Mouse (Mus musculus): ENCODE measurements around the gene Cryzl1. TPM values are rescaled to one million over a fixed set of nuclear protein-coding genes. Genes with fewer than 3 reads are reported as not detected.

Gene Cryzl1
- polyA plus RNA-seq, 1 experiment from 2014 or later, result 63.7 TPM

DNA sequence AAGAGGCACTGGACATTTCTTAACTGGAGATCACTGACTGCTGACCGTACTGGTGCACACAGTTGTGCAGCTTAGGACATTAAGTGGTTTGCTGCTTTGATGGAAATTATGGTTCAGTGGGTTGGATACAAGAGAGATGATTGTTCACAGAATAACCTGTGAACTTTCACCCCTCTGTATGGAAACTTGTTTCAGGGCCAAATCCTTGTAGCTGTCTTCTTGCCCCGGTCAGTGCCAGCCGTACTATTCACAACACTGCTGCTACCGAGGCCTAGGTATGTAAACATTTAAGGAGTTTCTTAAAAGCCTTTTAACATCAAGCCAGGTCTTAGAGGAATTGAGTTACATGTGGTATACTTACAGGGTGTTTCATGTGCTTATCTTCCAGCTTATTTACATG is 54.3 kb downstream of the Cryzl1 start:
- Histone ChIP-seq H3K4me3 (no peak overlapping the region), H3K27ac (replicated peaks) (no peak overlapping the region), H3K36me3 (replicated peaks) (peaks cover 100% of the 10 kb centered on the region), H3K4me1 (no peaks in the 10 kb centered on the region), H3K27me3 (replicated peaks; ENCODE audit: low read depth, poor library complexity, severe bottlenecking) (no peaks in the 10 kb centered on the region), H3K9me3 (no peaks in the 10 kb centered on the region)
- 88% methylated on average over 4 of the region's 4 CpGs for whole genome bisulfite sequencing
- no peak for DNase-seq (ENCODE audit: low spot score)

DNA sequence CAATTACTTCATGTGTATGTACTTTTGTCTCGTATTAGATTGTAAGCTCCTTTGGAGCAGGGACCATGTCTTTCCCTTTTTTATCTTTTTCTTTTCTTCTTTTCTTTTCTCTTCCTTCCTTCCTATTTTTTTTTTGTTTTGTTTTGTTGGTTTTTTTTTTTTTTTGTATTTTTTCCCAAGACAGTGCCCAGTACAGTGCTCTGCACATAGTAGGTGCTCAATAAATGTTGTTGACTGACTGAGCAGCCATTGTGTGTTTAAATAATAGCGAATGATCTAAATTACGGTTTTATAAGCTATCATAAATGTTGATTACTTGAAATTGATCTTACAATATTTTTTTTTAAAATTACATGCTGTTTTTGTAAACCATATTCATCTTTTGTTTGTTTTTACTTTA is 65.0 kb downstream of the Cryzl1 start:
- Histone ChIP-seq H3K27ac (replicated peaks) (no peak overlapping the region), H3K9me3 (peaks cover 7% of the 10 kb centered on the region; the same call in 1 of the 2 replicates), H3K36me3 (replicated peaks) (peaks cover 99% of the 10 kb centered on the region), H3K4me1 (no peaks in the 10 kb centered on the region), H3K4me3 (no peak overlapping the region), H3K27me3 (replicated peaks; ENCODE audit: low read depth, poor library complexity, severe bottlenecking) (no peaks in the 10 kb centered on the region)
- 95% methylated on average over 3 of the region's 3 CpGs for WGBS
- no peak for DNase-seq (ENCODE audit: low spot score)

- no peak overlapping the region for H3K4me3 ChIP-seq
- no peak overlapping the region for H3K27ac ChIP-seq (replicated peaks)
- no peaks in the 10 kb centered on the region for H3K4me1 ChIP-seq
- no peaks in the 10 kb centered on the region for H3K27me3 ChIP-seq (replicated peaks; ENCODE audit: low read depth, poor library complexity, severe bottlenecking)
- peaks cover 7% of the 10 kb centered on the region; the same call in 1 of the 2 replicates for H3K9me3 ChIP-seq
- 94% methylated on average over 16 of the region's 16 CpGs for WGBS
- no peak for DNase-seq (ENCODE audit: low spot score)
- peaks cover 100% of the 10 kb centered on the region for H3K36me3 ChIP-seq (replicated peaks)
These were observed 66.4 kb downstream of the Cryzl1 start for GRCm38 (mm10) chr16:91662336-91662735.

GRCm38 (mm10) chr16:91661397-91661796 is 67.4 kb downstream of the Cryzl1 start:
- Histone ChIP-seq H3K27ac (replicated peaks) (no peak overlapping the region), H3K4me1 (no peaks in the 10 kb centered on the region), H3K9me3 (peaks cover 7% of the 10 kb centered on the region; the same call in 1 of the 2 replicates), H3K4me3 (no peak overlapping the region), H3K36me3 (replicated peaks) (peaks cover 100% of the 10 kb centered on the region), H3K27me3 (replicated peaks; ENCODE audit: low read depth, poor library complexity, severe bottlenecking) (no peaks in the 10 kb centered on the region)
- 74% methylated on average over 1 of the region's 1 CpGs for whole genome bisulfite sequencing
- DNase-seq (ENCODE audit: low spot score), result no peak

GRCm38 (mm10) chr16:91659798-91660197 is 69.0 kb downstream of the Cryzl1 start:
- DNase-seq (ENCODE audit: low spot score), result no peak
- H3K27me3 ChIP-seq (replicated peaks; ENCODE audit: low read depth, poor library complexity, severe bottlenecking), result no peaks in the 10 kb centered on the region
- no peak overlapping the region for H3K4me3 ChIP-seq
- no peak overlapping the region for H3K27ac ChIP-seq (replicated peaks)
- H3K36me3 ChIP-seq (replicated peaks), result peaks cover 100% of the 10 kb centered on the region
- WGBS, result 96% methylated on average over 20 of the region's 20 CpGs
- peaks cover 7% of the 10 kb centered on the region; the same call in 1 of the 2 replicates for H3K9me3 ChIP-seq
- H3K4me1 ChIP-seq, result no peaks in the 10 kb centered on the region

DNA sequence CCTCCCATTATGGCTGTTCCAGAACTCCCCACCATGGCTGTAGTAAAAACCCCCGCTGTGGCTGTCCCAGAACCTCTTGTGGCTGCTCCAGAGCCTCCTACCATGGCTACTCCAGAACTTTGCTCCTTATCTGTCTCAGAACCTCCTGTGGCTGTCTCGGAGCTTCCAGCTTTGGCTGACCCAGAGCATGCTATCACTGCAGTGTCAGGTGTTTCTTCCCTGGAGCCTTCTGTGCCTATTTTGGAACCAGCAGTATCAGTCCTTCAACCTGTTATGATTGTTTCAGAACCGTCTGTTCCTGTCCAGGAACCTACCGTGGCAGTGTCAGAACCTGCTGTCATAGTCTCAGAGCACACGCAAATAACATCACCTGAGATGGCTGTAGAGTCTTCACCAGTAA is 70.3 kb downstream of the Cryzl1 start:
- H3K27me3 ChIP-seq (replicated peaks; ENCODE audit: low read depth, poor library complexity, severe bottlenecking), result no peaks in the 10 kb centered on the region
- no peak overlapping the region for H3K4me3 ChIP-seq
- DNase-seq (ENCODE audit: low spot score), result no peak
- WGBS, result 94% methylated on average over 5 of the region's 5 CpGs
- H3K9me3 ChIP-seq, result peaks cover 7% of the 10 kb centered on the region; the same call in 1 of the 2 replicates
- no peak overlapping the region for H3K27ac ChIP-seq (replicated peaks)
- H3K36me3 ChIP-seq (replicated peaks), result peaks cover 100% of the 10 kb centered on the region
- H3K4me1 ChIP-seq, result no peaks in the 10 kb centered on the region

DNA sequence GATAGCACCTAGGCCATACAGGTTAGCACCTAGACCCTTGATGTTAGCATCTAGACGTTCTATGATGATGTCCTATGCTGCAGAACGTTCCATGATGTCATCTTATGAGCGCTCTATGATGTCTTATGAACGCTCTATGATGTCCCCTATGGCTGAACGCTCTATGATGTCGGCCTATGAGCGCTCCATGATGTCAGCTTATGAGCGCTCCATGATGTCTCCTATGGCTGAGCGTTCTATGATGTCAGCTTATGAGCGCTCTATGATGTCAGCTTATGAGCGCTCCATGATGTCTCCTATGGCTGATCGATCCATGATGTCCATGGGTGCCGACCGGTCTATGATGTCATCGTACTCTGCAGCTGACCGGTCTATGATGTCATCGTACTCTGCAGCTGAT is 71.5 kb downstream of the Cryzl1 start:
- 96% methylated on average over 17 of the region's 17 CpGs for WGBS
- Histone ChIP-seq H3K27me3 (replicated peaks; ENCODE audit: low read depth, poor library complexity, severe bottlenecking) (no peaks in the 10 kb centered on the region), H3K4me3 (no peak overlapping the region), H3K27ac (replicated peaks) (no peak overlapping the region), H3K36me3 (replicated peaks) (peaks cover 100% of the 10 kb centered on the region), H3K9me3 (peaks cover 7% of the 10 kb centered on the region; the same call in 1 of the 2 replicates), H3K4me1 (no peaks in the 10 kb centered on the region)
- DNase-seq (ENCODE audit: low spot score), result no peak

DNA sequence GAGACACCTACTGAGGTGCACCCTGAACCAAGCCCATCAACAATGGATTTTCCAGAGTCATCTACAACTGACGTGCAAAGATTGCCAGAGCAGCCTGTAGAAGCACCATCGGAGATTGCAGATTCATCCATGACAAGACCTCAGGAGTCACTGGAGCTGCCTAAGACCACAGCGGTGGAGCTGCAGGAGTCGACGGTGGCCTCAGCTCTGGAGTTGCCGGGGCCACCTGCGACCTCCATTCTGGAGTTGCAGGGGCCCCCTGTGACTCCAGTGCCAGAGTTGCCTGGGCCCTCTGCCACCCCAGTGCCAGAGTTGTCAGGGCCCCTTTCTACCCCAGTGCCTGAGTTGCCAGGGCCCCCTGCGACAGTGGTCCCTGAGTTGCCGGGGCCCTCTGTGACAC is 73.5 kb downstream of the Cryzl1 start:
- Histone ChIP-seq H3K27ac (replicated peaks) (no peak overlapping the region), H3K4me1 (peaks cover under 1% of the 10 kb centered on the region; the same call in 1 of the 2 replicates), H3K4me3 (no peak overlapping the region), H3K9me3 (peaks cover 7% of the 10 kb centered on the region; the same call in 1 of the 2 replicates), H3K27me3 (replicated peaks; ENCODE audit: low read depth, poor library complexity, severe bottlenecking) (no peaks in the 10 kb centered on the region), H3K36me3 (replicated peaks) (peaks cover 98% of the 10 kb centered on the region)
- WGBS, result 95% methylated on average over 9 of the region's 9 CpGs
- no peak for DNase-seq (ENCODE audit: low spot score)

DNA sequence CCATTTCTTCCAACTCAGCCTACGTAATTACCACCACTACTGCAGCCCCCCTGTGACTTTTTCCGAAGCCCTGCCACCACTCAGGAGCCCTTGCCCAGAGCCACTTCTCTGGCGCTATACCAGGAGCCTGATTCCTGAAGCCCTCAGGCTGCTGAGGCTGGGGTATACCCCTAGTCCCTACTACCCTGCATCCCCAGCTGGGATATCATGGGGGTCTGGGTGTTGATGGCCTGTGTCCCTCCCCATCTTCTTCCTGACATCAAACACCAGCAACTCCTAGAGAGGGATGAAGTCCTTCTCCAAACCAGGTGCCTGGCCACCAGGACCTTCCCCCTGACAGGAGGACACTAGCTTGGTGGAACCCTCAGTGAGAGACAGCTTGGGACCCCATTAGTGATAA is 76.6 kb downstream of the Cryzl1 start:
- DNase-seq (ENCODE audit: low spot score), result no peak
- H3K27ac ChIP-seq (replicated peaks), result no peak overlapping the region
- H3K27me3 ChIP-seq (replicated peaks; ENCODE audit: low read depth, poor library complexity, severe bottlenecking), result no peaks in the 10 kb centered on the region
- 95% methylated on average over 3 of the region's 3 CpGs for WGBS
- H3K9me3 ChIP-seq, result no peaks in the 10 kb centered on the region
- peaks cover 10% of the 10 kb centered on the region for H3K4me1 ChIP-seq
- no peak overlapping the region for H3K4me3 ChIP-seq
- peaks cover 70% of the 10 kb centered on the region for H3K36me3 ChIP-seq (replicated peaks)

- no peaks in the 10 kb centered on the region for H3K27me3 ChIP-seq (replicated peaks; ENCODE audit: low read depth, poor library complexity, severe bottlenecking)
- no peak for DNase-seq (ENCODE audit: low spot score)
- H3K9me3 ChIP-seq, result no peaks in the 10 kb centered on the region
- peaks cover 46% of the 10 kb centered on the region for H3K36me3 ChIP-seq (replicated peaks)
- H3K27ac ChIP-seq (replicated peaks), result no peak overlapping the region
- H3K4me3 ChIP-seq, result peak overlapping the region; percentile 85
- H3K4me1 ChIP-seq, result peaks cover 15% of the 10 kb centered on the region
These were observed 79.0 kb downstream of the Cryzl1 start for GRCm38 (mm10) chr16:91649781-91650180.

- Histone ChIP-seq H3K27me3 (replicated peaks; ENCODE audit: low read depth, poor library complexity, severe bottlenecking) (no peaks in the 10 kb centered on the region), H3K4me3 (peak overlapping the region; percentile 85), H3K4me1 (peaks cover 15% of the 10 kb centered on the region), H3K9me3 (no peaks in the 10 kb centered on the region), H3K27ac (replicated peaks) (no peak overlapping the region), H3K36me3 (replicated peaks) (peaks cover 43% of the 10 kb centered on the region)
- DNase-seq (ENCODE audit: low spot score), result no peak
- WGBS, result 72% methylated on average over 3 of the region's 3 CpGs
These were observed 79.5 kb downstream of the Cryzl1 start for GRCm38 (mm10) chr16:91649246-91649645.

GRCm38 (mm10) chr16:91648220-91648550 is 80.6 kb downstream of the Cryzl1 start:
- peak; percentile 88 for DNase-seq (ENCODE audit: low spot score)
- H3K27ac ChIP-seq (replicated peaks), result peak overlapping the region; percentile 99
- no peaks in the 10 kb centered on the region for H3K9me3 ChIP-seq
- peak overlapping the region; percentile 85 for H3K4me3 ChIP-seq
- WGBS, result under 1% methylated on average over 25 of the region's 25 CpGs
- H3K27me3 ChIP-seq (replicated peaks; ENCODE audit: low read depth, poor library complexity, severe bottlenecking), result no peaks in the 10 kb centered on the region
- H3K4me1 ChIP-seq, result peaks cover 15% of the 10 kb centered on the region
- peaks cover 38% of the 10 kb centered on the region for H3K36me3 ChIP-seq (replicated peaks)

- under 1% methylated on average over 70 of the region's 70 CpGs for WGBS
- DNase-seq (ENCODE audit: low spot score), result peak; percentile 97
- H3K27ac ChIP-seq (replicated peaks), result peak within 1 kb of the TSS; percentile 99
These were observed 81.1 kb downstream of the Cryzl1 start, which contains the start of gene Son for GRCm38 (mm10) chr16:91647461-91648219. TSS of gene Son (plus strand) at chr16:91647506.

More at GRCm38 (mm10) chr16:91647461-91648219, 81.1 kb downstream of the Cryzl1 start, which contains the start of gene Son:
- H3K4me3 ChIP-seq, result peak within 1 kb of the TSS; percentile 85
- peaks cover 15% of the 10 kb centered on the region for H3K4me1 ChIP-seq
- peaks cover 38% of the 10 kb centered on the region for H3K36me3 ChIP-seq (replicated peaks)
- H3K9me3 ChIP-seq, result no peaks in the 10 kb centered on the region
- no peaks in the 10 kb centered on the region for H3K27me3 ChIP-seq (replicated peaks; ENCODE audit: low read depth, poor library complexity, severe bottlenecking)

Measured in embryonic facial prominence, embryonic 10.5 days (tissue).